28 mouse cellular contexts compared by ENCODE assay signal in the genomic region with DNA sequence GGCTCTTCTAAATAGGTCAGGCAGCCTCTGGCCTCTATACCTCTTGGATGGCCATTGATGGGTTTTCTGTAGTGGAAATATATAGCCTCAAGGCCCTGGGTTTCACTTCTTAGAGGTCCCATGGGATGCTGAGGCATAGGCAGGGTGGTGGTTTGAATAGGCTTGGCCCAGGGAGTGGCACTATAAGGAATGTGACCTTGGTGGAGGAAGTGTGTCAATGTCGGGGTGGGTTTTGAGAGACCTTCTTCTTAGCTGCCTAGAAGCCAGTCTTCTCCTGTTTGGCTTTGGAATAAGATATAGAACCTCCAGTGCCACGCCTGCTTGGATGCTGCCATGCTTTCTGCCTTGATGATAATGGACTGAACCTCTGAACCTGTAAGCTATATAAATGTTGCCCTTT.
"Had no signal": no experiment of that assay in that cellular context is flagged by ENCODE, and none has a peak within 500 bp of the region (broad histone marks: within the 10 kb centered on the region; RNA-seq: fewer than 3 reads in every experiment).

No protein-coding gene starts in this region.

- H3K27ac ChIP-seq: heart, embryonic 13.5 days; heart, embryonic 15.5 days; hindbrain, embryonic 12.5 days; hindbrain, embryonic 13.5 days; hindbrain, embryonic 14.5 days; hindbrain, embryonic 15.5 days; hindbrain, postnatal 0 days; intestine, embryonic 15.5 days; kidney, embryonic 15.5 days; kidney, postnatal 0 days; layer of hippocampus, adult 2 months; left cerebral cortex, adult 2 months had no signal

- H3K4me1 ChIP-seq: heart, embryonic 12.5 days; heart, embryonic 13.5 days; heart, embryonic 15.5 days; hindbrain, embryonic 15.5 days; intestine, embryonic 15.5 days; kidney, embryonic 15.5 days had no signal

- H3K9me3 ChIP-seq: heart, embryonic 13.5 days; heart, embryonic 15.5 days; hindbrain, embryonic 15.5 days; intestine, embryonic 15.5 days had no signal

- H3K27me3 ChIP-seq: heart, embryonic 13.5 days; heart, embryonic 15.5 days; hindbrain, embryonic 12.5 days; hindbrain, embryonic 13.5 days; hindbrain, embryonic 15.5 days; intestine, embryonic 15.5 days; kidney, embryonic 15.5 days had no signal

- DNase-seq: heart, postnatal 10 days; heart, postnatal 36 days; heart, postnatal 4 days; kidney, adult 11 months; kidney, adult 18-20 months; kidney, adult 2 months; kidney, adult 8-10 months; kidney, adult 9 months; kidney, postnatal 10 days; kidney, postnatal 14 days; kidney, postnatal 25 days; kidney, postnatal 36 days; kidney, postnatal 4 days; layer of hippocampus, adult 9-11 months; layer of hippocampus, postnatal 36 days had no signal

- H3K4me3 ChIP-seq: heart, embryonic 12.5 days; heart, embryonic 13.5 days; heart, embryonic 15.5 days; hindbrain, embryonic 12.5 days; hindbrain, embryonic 13.5 days; hindbrain, embryonic 15.5 days; intestine, embryonic 15.5 days; kidney, embryonic 15.5 days; layer of hippocampus, adult 2 months; left cerebral cortex, adult 2 months had no signal

- H3K36me3 ChIP-seq: heart, embryonic 12.5 days; heart, embryonic 13.5 days; heart, embryonic 15.5 days; hindbrain, embryonic 12.5 days; hindbrain, embryonic 13.5 days; hindbrain, embryonic 15.5 days; intestine, embryonic 15.5 days; kidney, embryonic 15.5 days had no signal
